Mouse (Mus musculus) liver, embryonic 14.5 days (tissue): ENCODE data around the gene Cdrt4.

ENCODE experiments used
- CTCF ChIP-seq: IDR thresholded peaks from 2 replicates; pipeline ENCODE4 v1.5.1; 2016; ENCODE audit warnings: antibody characterized with exemption, low read depth, control low read depth
- EP300 ChIP-seq: IDR thresholded peaks from 2 replicates; pipeline ENCODE4 v1.6.1; 2016; ENCODE audit warnings: antibody characterized with exemption, low read depth

GRCm38 (mm10) chr11:62990150-62990685 lies 39.2 kb downstream of the Cdrt4 start:
- no peak for TF ChIP-seq EP300
- TF ChIP-seq CTCF: no peak
